Mouse (Mus musculus) olfactory bulb, adult 2 months (tissue): ENCODE data around the gene Zmym3.

ENCODE experiments used
- CTCF ChIP-seq: fragments of 200-500 bp; IDR thresholded peaks from 2 replicates; pipeline ENCODE4 v1.5.1; 2012; ENCODE audit warnings: low read depth, mild to moderate bottlenecking, low read length, moderate library complexity; ENCODE audit not compliant: insufficient read depth
- POLR2A ChIP-seq: fragments of 200-500 bp; IDR thresholded peaks from 2 replicates; pipeline ENCODE4 v1.6.1; 2012; ENCODE audit warnings: mild to moderate bottlenecking, low read depth, low read length, moderate library complexity; ENCODE audit not compliant: insufficient read depth

GRCm38 (mm10) chrX:101372946-101373345, 47.7 kb downstream of the Zmym3 start:
- TF ChIP-seq CTCF (no peak), POLR2A (no peak)
